Mouse (Mus musculus) MEL (cell line): ENCODE results near the gene Smim24. TPM values are rescaled to one million over a fixed set of nuclear protein-coding genes. Genes with fewer than 3 reads are reported as not detected.

Source experiments
- DNase-seq: peaks from one replicate; pipeline ENCODE4 v3.0.0; 2011; ENCODE audit warnings: low read depth, low spot score
- H3K27ac ChIP-seq: 2 replicates; pipeline ENCODE4 v1.5.1; 2012; ENCODE audit warnings: low read depth, mild to moderate bottlenecking, control low read depth, low read length, moderate library complexity; ENCODE audit not compliant: control insufficient read depth
- H3K27me3 ChIP-seq, 2 experiments: fragments of 150-350 bp in 1 of 2; sonication (generic) in 1 of 2; 2 replicates each; pipeline ENCODE4 v1.6.1; 2012; ENCODE audit warnings: low read length in 2 of 2, mild to moderate bottlenecking in 2 of 2, improper control_type of control experiment in 1 of 2, moderate library complexity in 1 of 2; ENCODE audit not compliant: insufficient read depth in 2 of 2, control insufficient read depth in 1 of 2
- H3K36me3 ChIP-seq, 2 experiments: 2 replicates each; pipeline ENCODE4 v1.6.1; 2012 to 2014; ENCODE audit warnings: low read length in 2 of 2, improper control_type of control experiment in 1 of 2, inconsistent platforms in 1 of 2, mild to moderate bottlenecking in 1 of 2; ENCODE audit not compliant: insufficient read depth in 2 of 2, control insufficient read depth in 1 of 2
- H3K4me1 ChIP-seq, 2 experiments: fragments of 150-350 bp in 1 of 2; sonication (generic) in 1 of 2; 2 replicates each; pipeline ENCODE4 v1.6.1; 2012; ENCODE audit warnings: low read length in 2 of 2, improper control_type of control experiment in 1 of 2, mild to moderate bottlenecking in 1 of 2; ENCODE audit not compliant: insufficient read depth in 2 of 2, control insufficient read depth in 1 of 2
- H3K4me3 ChIP-seq, 2 experiments: fragments of 150-350 bp in 1 of 2; sonication (generic) in 1 of 2; 2 replicates each; pipeline ENCODE4 v1.5.1; 2012; ENCODE audit warnings: low read depth in 2 of 2, low read length in 2 of 2, mild to moderate bottlenecking in 2 of 2, moderate library complexity in 2 of 2, control low read depth in 1 of 2, improper control_type of control experiment in 1 of 2; ENCODE audit not compliant: control insufficient read depth in 1 of 2, insufficient read depth in 1 of 2
- H3K79me2 ChIP-seq: 2 replicates; pipeline ENCODE4 v1.6.1; 2012; ENCODE audit warnings: mild to moderate bottlenecking, low read length, moderate library complexity; ENCODE audit not compliant: control insufficient read depth, poor library complexity, insufficient read depth
- H3K9ac ChIP-seq: 2 replicates; pipeline ENCODE4 v1.6.1; 2012; ENCODE audit warnings: low read depth, mild to moderate bottlenecking, control low read depth, low read length, moderate library complexity; ENCODE audit not compliant: control insufficient read depth, poor library complexity, severe bottlenecking
- H3K9me3 ChIP-seq: fragments of 150-350 bp; sonication (generic); replicated peaks from 2 replicates; pipeline ENCODE4 v1.6.1; 2012; ENCODE audit warnings: mild to moderate bottlenecking, low read length, improper control_type of control experiment, moderate library complexity; ENCODE audit not compliant: insufficient read depth
- CHD2 ChIP-seq: IDR thresholded peaks from 2 replicates; pipeline ENCODE4 v1.6.1; 2011; ENCODE audit warnings: low read length, improper control_type of control experiment
- CTCF ChIP-seq, 3 experiments: IDR thresholded peaks in 2 of 3; conservative IDR thresholded peaks in 1 of 3; 2 replicates each; pipeline ENCODE4 v1.5.1; 2011 to 2012; ENCODE audit warnings: low read length in 3 of 3, low read depth in 2 of 3, mild to moderate bottlenecking in 2 of 3, improper control_type of control experiment in 1 of 3, inconsistent platforms in 1 of 3, mixed read lengths in 1 of 3, moderate library complexity in 1 of 3; ENCODE audit not compliant: control insufficient read depth in 1 of 3, insufficient read depth in 1 of 3, poor library complexity in 1 of 3, severe bottlenecking in 1 of 3
- E2F4 ChIP-seq: IDR thresholded peaks from 2 replicates; pipeline ENCODE4 v1.6.1; 2011; ENCODE audit warnings: low read depth, low read length, improper control_type of control experiment, borderline replicate concordance
- HCFC1 ChIP-seq: IDR thresholded peaks from 2 replicates; pipeline ENCODE4 v1.6.1; 2012; ENCODE audit warnings: low read depth, mild to moderate bottlenecking, inconsistent platforms, low read length, improper control_type of control experiment, moderate library complexity
- KAT2A ChIP-seq: conservative IDR thresholded peaks from 2 replicates; pipeline ENCODE4 v1.6.1; 2012; ENCODE audit warnings: low read depth, low read length, improper control_type of control experiment, inconsistent platforms
- MAFK ChIP-seq: IDR thresholded peaks from 2 replicates; pipeline ENCODE4 v1.6.1; 2011; ENCODE audit warnings: low read depth, mild to moderate bottlenecking, low read length, improper control_type of control experiment, borderline replicate concordance
- MAZ ChIP-seq: IDR thresholded peaks from 2 replicates; pipeline ENCODE4 v1.6.1; 2012; ENCODE audit warnings: low read depth, mild to moderate bottlenecking, inconsistent platforms, low read length, improper control_type of control experiment
- MYB ChIP-seq: IDR thresholded peaks from 2 replicates; pipeline ENCODE4 v1.6.1; 2011; ENCODE audit warnings: mild to moderate bottlenecking, low read depth, low read length, improper control_type of control experiment
- NRF1 ChIP-seq: IDR thresholded peaks from 2 replicates; pipeline ENCODE4 v1.6.1; 2014; ENCODE audit warnings: low read depth, mild to moderate bottlenecking, inconsistent platforms, low read length, improper control_type of control experiment, moderate library complexity; ENCODE audit not compliant: poor library complexity, insufficient read depth, severe bottlenecking
- POLR2AphosphoS2 ChIP-seq: IDR thresholded peaks from 2 replicates; pipeline ENCODE4 v1.6.1; 2011; ENCODE audit warnings: low read length, improper control_type of control experiment
- SIN3A ChIP-seq: IDR thresholded peaks from 2 replicates; pipeline ENCODE4 v1.6.1; 2012; ENCODE audit warnings: low read length, improper control_type of control experiment, inconsistent platforms
- USF2 ChIP-seq, 2 experiments: IDR thresholded peaks; 2 replicates each; pipeline ENCODE4 v1.6.1; 2011 to 2012; ENCODE audit warnings: improper control_type of control experiment in 2 of 2, low read length in 2 of 2, borderline replicate concordance in 1 of 2, inconsistent platforms in 1 of 2, low read depth in 1 of 2, mild to moderate bottlenecking in 1 of 2; ENCODE audit not compliant: insufficient read depth in 1 of 2
- ZMIZ1 ChIP-seq: IDR thresholded peaks from 2 replicates; pipeline ENCODE4 v1.6.1; 2012; ENCODE audit warnings: low read depth, mild to moderate bottlenecking, inconsistent platforms, low read length, improper control_type of control experiment, moderate library complexity
- ZNF384 ChIP-seq: IDR thresholded peaks from 2 replicates; pipeline ENCODE4 v1.6.1; 2012; ENCODE audit warnings: low read depth, mild to moderate bottlenecking, inconsistent platforms, low read length, improper control_type of control experiment
- polyA plus RNA-seq, 2 experiments: library from polyadenylated mRNA; stranded (reverse) in 1 of 2; unstranded in 1 of 2; fragments of >175 nt in 1 of 2; fragments of >200 nt in 1 of 2; gene quantifications; 2 replicates each; pipeline versions ENCODE4 v1.2.1 to v1.2.4; 2012; ENCODE audit warnings: low replicate concordance in 2 of 2, low read depth in 1 of 2; ENCODE audit not compliant: insufficient read length in 2 of 2, insufficient read depth in 1 of 2, missing spikeins in 1 of 2
- total RNA-seq: library from RNA; depleted of rRNA; stranded (reverse); fragments of 300-350 nt; gene quantifications from 2 replicates; pipeline ENCODE4 v1.2.3, GENCODE M21; 2012

Gene Smim24
- total and polyA plus RNA-seq, 3 experiments, result 6.7 to 29.5 TPM; not detected in 1

- Histone ChIP-seq H3K27ac (no peak overlapping the region), H3K4me1 (peaks cover 0 to 14% of the 10 kb centered on the region in 2 experiments; a peak in 2 of 4 replicates), H3K9ac (no peak overlapping the region), H3K4me3 (no peak overlapping the region), H3K9me3 (no peaks in the 10 kb centered on the region), H3K36me3 (peaks cover 0 to 3% of the 10 kb centered on the region in 2 experiments; a peak in 1 of 4 replicates), H3K79me2 (peaks cover 7% of the 10 kb centered on the region), H3K27me3 (no peaks in the 10 kb centered on the region)
- no peak for DNase-seq
- TF ChIP-seq KAT2A (no peak), E2F4 (no peak), NRF1 (no peak), USF2 (IDR thresholded peaks at IDR 0.05; ENCODE audit: borderline replicate concordance in 1 of 2, insufficient read depth in 1 of 2, low read depth in 1 of 2, low read length in 2 of 2) (no peak), HCFC1 (no peak), MAFK (no peak)
Observed at GRCm38 (mm10) chr10:81427804-81428506, 35.1 kb downstream of the Smim24 start.

GRCm38 (mm10) chr10:81428507-81428870 is 35.6 kb downstream of the Smim24 start:
- H3K9ac ChIP-seq, result no peak overlapping the region
- no peaks in the 10 kb centered on the region for H3K9me3 ChIP-seq
- peaks cover 0 to 14% of the 10 kb centered on the region in 2 experiments; a peak in 2 of 4 replicates for H3K4me1 ChIP-seq
- H3K27me3 ChIP-seq, result no peaks in the 10 kb centered on the region
- peaks cover 0 to 3% of the 10 kb centered on the region in 2 experiments; a peak in 1 of 4 replicates for H3K36me3 ChIP-seq
- H3K27ac ChIP-seq, result no peak overlapping the region
- no peak overlapping the region for H3K4me3 ChIP-seq
- no peak for TF ChIP-seq CTCF (IDR thresholded peaks at IDR 0.05 in 2 of 3, conservative IDR thresholded peaks at IDR 0.05 in 1 of 3; ENCODE audit: control insufficient read depth in 1 of 3, insufficient read depth in 1 of 3, low read depth in 2 of 3, low read length in 3 of 3, poor library complexity in 1 of 3, severe bottlenecking in 1 of 3)
- no peak for TF ChIP-seq SIN3A
- TF ChIP-seq ZNF384, result no peak
- no peak for TF ChIP-seq POLR2AphosphoS2
- TF ChIP-seq MYB, result no peak
- TF ChIP-seq E2F4, result no peak
- no peak for TF ChIP-seq ZMIZ1
- TF ChIP-seq MAZ, result no peak
- no peak for TF ChIP-seq CHD2
- no peak for TF ChIP-seq HCFC1
- no peak for DNase-seq
- peaks cover 7% of the 10 kb centered on the region for H3K79me2 ChIP-seq
